Mouse (Mus musculus): ENCODE results near the gene C1qtnf7. TPM values are rescaled to one million over a fixed set of nuclear protein-coding genes. Genes with fewer than 3 reads are reported as not detected.

C1qtnf7 gene
- polyA plus RNA-seq, 1 experiment from 2014 or later = 10.3 TPM

- 0 out of 2 replicates have a peak, but pooled peaks cover 3% of the 10 kb centered on the region for H3K36me3 ChIP-seq
- no peak overlapping the region for H3K9ac ChIP-seq
- peaks cover 10% of the 10 kb centered on the region for H3K4me1 ChIP-seq
- H3K27ac ChIP-seq = no peak overlapping the region
- ATAC-seq (ENCODE audit: insufficient number of reproducible peaks, insufficient read depth, low FRiP score, low TSS enrichment) = no peak
- H3K9me3 ChIP-seq = 0 out of 2 replicates have a peak, but pooled peaks cover 7% of the 10 kb centered on the region
- no peak overlapping the region for H3K4me2 ChIP-seq (replicated peaks)
- no peaks in the 10 kb centered on the region for H3K27me3 ChIP-seq
- no peak overlapping the region for H3K4me3 ChIP-seq
These were observed 24.5 kb downstream of the C1qtnf7 start for GRCm38 (mm10) chr5:43539871-43540270.

DNA sequence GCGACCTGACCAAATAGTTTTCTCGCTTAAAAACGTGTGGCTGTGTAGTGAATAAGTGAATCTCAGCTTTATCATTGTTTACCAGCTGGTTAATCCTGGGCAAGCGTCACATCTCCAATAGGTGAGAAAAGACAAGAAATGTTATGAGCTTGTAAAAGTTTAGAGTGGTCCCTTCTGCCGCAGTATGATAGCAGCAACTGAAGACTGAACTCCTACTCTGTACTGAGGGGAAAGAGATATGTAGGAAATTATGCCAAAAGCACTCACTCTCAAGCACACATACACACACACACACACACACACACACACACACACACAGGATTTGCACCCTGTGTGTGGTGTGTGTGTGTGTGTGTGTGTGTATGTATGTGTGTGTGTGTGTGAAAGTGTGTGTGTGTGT, 26.2 kb downstream of the C1qtnf7 start:
- no peak overlapping the region for H3K9ac ChIP-seq
- H3K27me3 ChIP-seq = no peaks in the 10 kb centered on the region
- WGBS = 91% methylated on average over 5 of the region's 5 CpGs
- ATAC-seq (ENCODE audit: insufficient number of reproducible peaks, insufficient read depth, low FRiP score, low TSS enrichment) = no peak
- no peak overlapping the region for H3K4me2 ChIP-seq (replicated peaks)
- no peak overlapping the region for H3K27ac ChIP-seq
- 0 out of 2 replicates have a peak, but pooled peaks cover 3% of the 10 kb centered on the region for H3K36me3 ChIP-seq
- H3K4me3 ChIP-seq = no peak overlapping the region
- peaks cover 10% of the 10 kb centered on the region for H3K4me1 ChIP-seq
- H3K9me3 ChIP-seq = 0 out of 2 replicates have a peak, but pooled peaks cover 7% of the 10 kb centered on the region

DNA sequence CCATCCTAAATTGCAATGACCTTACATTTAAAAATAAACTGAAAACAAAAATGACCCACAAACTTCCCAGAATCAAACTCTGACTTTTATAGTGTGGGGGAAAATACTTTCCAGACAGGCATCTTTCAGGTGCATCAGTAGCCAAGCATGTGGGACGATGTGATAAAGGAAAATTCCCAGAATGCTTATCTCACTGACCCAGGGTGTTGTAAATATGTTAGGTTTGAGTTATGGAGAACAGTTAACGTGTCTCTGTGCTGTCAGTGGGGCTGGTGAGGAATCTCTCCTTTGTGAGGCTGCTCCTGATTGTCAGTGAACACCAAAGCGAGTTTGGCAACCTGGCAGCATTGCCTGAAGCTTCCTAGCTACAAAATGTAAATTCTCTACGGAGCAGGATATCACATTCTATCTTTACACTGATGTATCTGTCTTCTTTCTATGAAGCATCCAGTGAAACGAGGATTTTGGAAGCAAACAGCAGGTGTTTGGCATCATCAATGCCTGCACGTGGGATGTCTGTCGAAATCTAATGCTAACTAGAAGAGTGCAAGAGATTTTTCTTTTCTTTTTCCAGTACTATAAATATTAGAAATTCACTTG, 27.0 kb downstream of the C1qtnf7 start:
- 79% methylated on average over 7 of the region's 7 CpGs for WGBS
- Histone ChIP-seq H3K4me2 (replicated peaks) (no peak overlapping the region), H3K27me3 (no peaks in the 10 kb centered on the region), H3K9ac (no peak overlapping the region), H3K36me3 (0 out of 2 replicates have a peak, but pooled peaks cover 3% of the 10 kb centered on the region), H3K9me3 (0 out of 2 replicates have a peak, but pooled peaks cover 7% of the 10 kb centered on the region), H3K4me3 (no peak overlapping the region), H3K27ac (no peak overlapping the region), H3K4me1 (peaks cover 10% of the 10 kb centered on the region)
- ATAC-seq (ENCODE audit: insufficient number of reproducible peaks, insufficient read depth, low FRiP score, low TSS enrichment) = no peak

GRCm38 (mm10) chr5:43549951-43550350, 34.6 kb downstream of the C1qtnf7 start:
- Histone ChIP-seq H3K9ac (no peak overlapping the region), H3K36me3 (no peaks in the 10 kb centered on the region), H3K4me2 (replicated peaks) (no peak overlapping the region), H3K27me3 (no peaks in the 10 kb centered on the region), H3K9me3 (no peaks in the 10 kb centered on the region), H3K4me3 (no peak overlapping the region), H3K27ac (peak overlapping the region; percentile 30; the same call in 1 of the 2 replicates), H3K4me1 (no peaks in the 10 kb centered on the region)
- 49% methylated on average over 4 of the region's 4 CpGs for WGBS
- no peak for ATAC-seq (ENCODE audit: insufficient number of reproducible peaks, insufficient read depth, low FRiP score, low TSS enrichment)

DNA sequence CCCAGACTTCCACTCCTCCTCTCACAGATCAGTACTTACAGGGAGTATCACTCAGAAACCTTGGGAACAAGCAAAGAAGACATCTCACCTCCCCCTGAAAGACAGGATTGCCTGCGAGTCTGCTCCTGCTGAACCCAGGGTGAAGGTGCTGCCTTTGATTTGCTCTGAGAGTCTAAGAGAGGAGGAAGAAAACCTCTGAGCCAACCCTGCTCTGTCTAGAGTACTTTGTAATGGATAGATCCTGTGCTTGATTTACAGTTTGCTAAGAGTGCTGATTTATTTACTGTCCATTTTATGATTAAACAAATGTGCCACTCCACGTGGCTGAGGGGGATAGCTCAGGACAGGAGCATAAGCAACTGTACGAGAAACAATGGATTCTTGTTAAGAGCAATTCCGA, 35.1 kb downstream of the C1qtnf7 start:
- Histone ChIP-seq H3K36me3 (no peaks in the 10 kb centered on the region), H3K9ac (no peak overlapping the region), H3K4me2 (replicated peaks) (no peak overlapping the region), H3K9me3 (no peaks in the 10 kb centered on the region), H3K4me3 (no peak overlapping the region), H3K27ac (0 out of 2 replicates have a peak overlapping the region, but pooled peaks have one; percentile 30), H3K27me3 (no peaks in the 10 kb centered on the region), H3K4me1 (no peaks in the 10 kb centered on the region)
- ATAC-seq (ENCODE audit: insufficient number of reproducible peaks, insufficient read depth, low FRiP score, low TSS enrichment) = no peak
- 43% methylated on average over 4 of the region's 4 CpGs for WGBS

DNA sequence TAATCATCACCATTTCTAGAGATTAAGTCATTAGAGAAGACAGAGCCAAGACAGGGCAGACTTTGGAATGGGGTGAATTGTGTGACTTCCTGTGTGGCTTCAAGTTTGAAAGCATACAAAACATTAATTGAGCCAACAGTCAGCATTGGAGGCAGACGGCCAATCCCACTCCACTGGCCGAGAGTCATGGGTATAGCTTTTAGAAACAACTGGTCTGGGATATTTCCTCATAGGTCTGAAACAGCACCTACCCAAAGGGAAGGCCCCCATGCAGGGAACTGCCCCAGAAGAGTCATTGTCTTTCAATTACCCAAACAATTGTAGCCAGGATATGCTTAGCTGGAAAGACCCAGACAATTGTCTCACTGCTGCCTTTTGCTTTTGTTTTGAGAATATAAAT, 39.5 kb downstream of the C1qtnf7 start:
- no peak overlapping the region for H3K9ac ChIP-seq
- H3K9me3 ChIP-seq = no peaks in the 10 kb centered on the region
- no peak overlapping the region for H3K4me2 ChIP-seq (replicated peaks)
- no peaks in the 10 kb centered on the region for H3K4me1 ChIP-seq
- no peak overlapping the region for H3K4me3 ChIP-seq
- no peaks in the 10 kb centered on the region for H3K27me3 ChIP-seq
- H3K27ac ChIP-seq = no peak overlapping the region
- WGBS = 49% methylated on average over 2 of the region's 2 CpGs
- H3K36me3 ChIP-seq = no peaks in the 10 kb centered on the region
- no peak for ATAC-seq (ENCODE audit: insufficient number of reproducible peaks, insufficient read depth, low FRiP score, low TSS enrichment)

- no peaks in the 10 kb centered on the region for H3K27me3 ChIP-seq
- H3K4me2 ChIP-seq (replicated peaks) = no peak overlapping the region
- ATAC-seq (ENCODE audit: insufficient number of reproducible peaks, insufficient read depth, low FRiP score, low TSS enrichment) = no peak
- whole genome bisulfite sequencing = 85% methylated on average over 6 of the region's 6 CpGs
- no peaks in the 10 kb centered on the region for H3K9me3 ChIP-seq
- H3K27ac ChIP-seq = no peak overlapping the region
- no peak overlapping the region for H3K9ac ChIP-seq
- no peaks in the 10 kb centered on the region for H3K4me1 ChIP-seq
- no peaks in the 10 kb centered on the region for H3K36me3 ChIP-seq
- no peak overlapping the region for H3K4me3 ChIP-seq
These were observed 40.1 kb downstream of the C1qtnf7 start for GRCm38 (mm10) chr5:43555406-43555805.

DNA sequence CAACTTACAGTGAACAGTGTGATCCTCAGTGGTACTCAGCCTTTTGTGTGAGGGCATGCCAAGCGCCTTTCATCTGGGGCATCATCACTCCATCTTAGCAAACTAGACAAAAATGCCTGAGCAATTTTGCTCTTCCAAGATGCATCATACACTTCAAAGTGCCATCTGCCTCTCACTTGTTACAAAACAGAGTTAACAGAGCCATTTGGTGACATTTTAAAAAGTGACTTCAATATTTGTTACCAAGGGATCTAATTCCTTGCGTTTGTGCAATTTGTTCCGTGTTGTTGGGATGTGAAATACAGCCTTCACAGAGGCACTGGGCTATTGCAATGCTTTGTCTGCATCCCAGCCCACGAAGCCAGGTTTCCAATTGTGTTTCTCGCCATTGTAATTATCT, 42.1 kb downstream of the C1qtnf7 start:
- H3K4me3 ChIP-seq = no peak overlapping the region
- H3K4me2 ChIP-seq (replicated peaks) = no peak overlapping the region
- H3K27me3 ChIP-seq = no peaks in the 10 kb centered on the region
- no peaks in the 10 kb centered on the region for H3K9me3 ChIP-seq
- WGBS = 86% methylated on average over 5 of the region's 5 CpGs
- no peaks in the 10 kb centered on the region for H3K4me1 ChIP-seq
- no peak overlapping the region for H3K9ac ChIP-seq
- no peaks in the 10 kb centered on the region for H3K36me3 ChIP-seq
- no peak overlapping the region for H3K27ac ChIP-seq
- ATAC-seq (ENCODE audit: insufficient number of reproducible peaks, insufficient read depth, low FRiP score, low TSS enrichment) = no peak

DNA sequence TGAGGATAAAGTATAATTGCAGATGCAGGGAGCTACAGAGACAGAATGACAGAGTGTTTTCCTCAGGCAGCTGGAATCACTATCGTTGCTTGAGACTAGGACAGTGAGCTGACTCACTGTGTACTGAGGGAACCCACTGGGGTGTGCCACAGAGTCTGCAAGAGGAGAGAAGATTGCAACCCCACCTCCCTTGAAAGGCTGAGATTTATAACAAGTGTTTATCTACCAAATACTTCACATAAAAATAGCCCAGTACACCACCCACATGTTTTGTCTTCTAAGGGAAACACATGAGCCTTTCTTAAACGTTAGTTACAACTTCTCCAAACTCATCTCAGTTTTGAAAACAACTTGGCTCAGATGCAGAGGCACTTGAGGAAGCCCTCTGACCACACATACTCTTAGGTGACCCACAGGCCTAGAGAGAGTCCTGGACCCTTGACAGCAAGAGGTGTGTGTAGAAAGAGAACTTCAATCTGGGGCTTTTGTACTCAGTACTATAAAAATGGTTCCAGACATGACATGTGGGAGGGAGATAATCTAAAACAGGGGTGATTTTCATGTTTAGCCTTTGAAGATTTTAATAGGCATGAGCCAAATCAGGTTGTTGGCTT, 46.4 kb downstream of the C1qtnf7 start:
- ATAC-seq (ENCODE audit: insufficient number of reproducible peaks, insufficient read depth, low FRiP score, low TSS enrichment) = no peak
- Histone ChIP-seq H3K9ac (no peak overlapping the region), H3K4me2 (replicated peaks) (no peak overlapping the region), H3K36me3 (no peaks in the 10 kb centered on the region), H3K4me1 (no peaks in the 10 kb centered on the region), H3K9me3 (no peaks in the 10 kb centered on the region), H3K27me3 (no peaks in the 10 kb centered on the region), H3K4me3 (no peak overlapping the region), H3K27ac (no peak overlapping the region)
- 48% methylated on average over 2 of the region's 2 CpGs for WGBS

- Histone ChIP-seq H3K27me3 (no peaks in the 10 kb centered on the region), H3K4me3 (no peak overlapping the region), H3K36me3 (no peaks in the 10 kb centered on the region), H3K4me2 (replicated peaks) (no peak overlapping the region), H3K9me3 (no peaks in the 10 kb centered on the region), H3K4me1 (no peaks in the 10 kb centered on the region), H3K9ac (no peak overlapping the region), H3K27ac (no peak overlapping the region)
- no peak for ATAC-seq (ENCODE audit: insufficient number of reproducible peaks, insufficient read depth, low FRiP score, low TSS enrichment)
- WGBS = 72% methylated on average over 3 of the region's 3 CpGs
These were observed 54.5 kb downstream of the C1qtnf7 start for GRCm38 (mm10) chr5:43569720-43570359.

- H3K4me1 ChIP-seq = peaks cover 4% of the 10 kb centered on the region; the same call in 1 of the 2 replicates
- H3K27me3 ChIP-seq = no peaks in the 10 kb centered on the region
- no peak for ATAC-seq (ENCODE audit: insufficient number of reproducible peaks, insufficient read depth, low FRiP score, low TSS enrichment)
- 35% methylated on average over 2 of the region's 2 CpGs for WGBS
- H3K9ac ChIP-seq = no peak overlapping the region
- H3K4me3 ChIP-seq = no peak overlapping the region
- H3K36me3 ChIP-seq = no peaks in the 10 kb centered on the region
- no peak overlapping the region for H3K4me2 ChIP-seq (replicated peaks)
- no peaks in the 10 kb centered on the region for H3K9me3 ChIP-seq
- no peak overlapping the region for H3K27ac ChIP-seq
These were observed 67.5 kb downstream of the C1qtnf7 start for GRCm38 (mm10) chr5:43582876-43583275.
